Mouse (Mus musculus): ENCODE measurements around the gene Polr2l.
"Not testable (repeated sequence)": the region's sequence is repeated elsewhere in the genome, so short reads cannot be mapped to it uniquely, and the experiment has no call there.

Polr2l gene

DNA sequence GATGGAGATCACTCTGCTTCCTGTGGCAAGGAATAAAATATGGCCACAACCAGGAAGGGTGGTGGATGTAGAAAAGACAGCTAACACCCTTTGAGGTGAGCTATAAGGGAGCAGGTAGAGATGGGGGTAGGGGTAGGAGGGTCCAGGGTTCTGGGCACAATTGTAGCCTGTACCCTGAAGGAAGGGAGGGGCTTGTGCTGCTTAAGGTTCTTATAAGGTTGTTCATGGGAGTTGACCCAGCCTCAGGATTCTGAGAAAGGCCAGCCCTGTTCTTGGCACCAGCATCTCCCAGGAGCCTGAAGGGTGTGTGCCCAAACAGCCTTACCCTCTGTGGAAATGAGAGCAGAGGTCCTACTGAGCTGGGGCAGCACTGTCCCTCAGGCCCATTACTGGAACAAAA lies 23.0 kb downstream of the Polr2l start:
- no peak for DNase-seq (ENCODE audit: low read depth, low spot score)

- peak; percentile 84 for DNase-seq (ENCODE audit: low read depth, low spot score)
Measured at GRCm38 (mm10) chr7:141447110-141447991, 27.6 kb downstream of the Polr2l start, which contains the start of gene Rplp2. TSS of gene Rplp2 (plus strand) at chr7:141447370.

GRCm38 (mm10) chr7:141446374-141446773 lies 28.6 kb downstream of the Polr2l start:
- not testable (repeated sequence) for DNase-seq (ENCODE audit: low read depth, low spot score)

DNA sequence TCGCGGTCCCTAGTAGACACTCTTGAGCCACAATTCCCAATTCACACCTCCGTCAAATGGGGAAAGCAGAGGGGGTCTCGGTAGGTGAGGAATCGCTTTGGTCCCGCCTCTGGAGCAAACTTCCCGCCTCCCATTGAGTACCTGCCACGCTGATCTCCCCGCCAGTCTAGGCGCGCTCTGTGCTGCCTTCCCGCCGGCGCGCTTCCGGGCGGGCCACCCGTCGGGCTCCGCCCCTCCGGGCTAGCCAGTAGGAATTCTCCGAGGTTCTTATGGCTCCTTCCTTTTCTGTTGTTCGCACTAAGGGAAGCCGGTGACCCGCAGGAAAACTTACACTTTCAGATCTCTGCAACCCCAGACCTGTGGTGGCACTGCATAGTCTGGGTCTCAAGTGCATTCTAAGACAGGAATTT lies 31.1 kb downstream of the Polr2l start, which contains the start of gene Pidd1:
Gene Pidd1 (minus strand): TSS at position 198 of the 410 bp plus-strand sequence.
- DNase-seq (ENCODE audit: low read depth, low spot score), result no peak

DNA sequence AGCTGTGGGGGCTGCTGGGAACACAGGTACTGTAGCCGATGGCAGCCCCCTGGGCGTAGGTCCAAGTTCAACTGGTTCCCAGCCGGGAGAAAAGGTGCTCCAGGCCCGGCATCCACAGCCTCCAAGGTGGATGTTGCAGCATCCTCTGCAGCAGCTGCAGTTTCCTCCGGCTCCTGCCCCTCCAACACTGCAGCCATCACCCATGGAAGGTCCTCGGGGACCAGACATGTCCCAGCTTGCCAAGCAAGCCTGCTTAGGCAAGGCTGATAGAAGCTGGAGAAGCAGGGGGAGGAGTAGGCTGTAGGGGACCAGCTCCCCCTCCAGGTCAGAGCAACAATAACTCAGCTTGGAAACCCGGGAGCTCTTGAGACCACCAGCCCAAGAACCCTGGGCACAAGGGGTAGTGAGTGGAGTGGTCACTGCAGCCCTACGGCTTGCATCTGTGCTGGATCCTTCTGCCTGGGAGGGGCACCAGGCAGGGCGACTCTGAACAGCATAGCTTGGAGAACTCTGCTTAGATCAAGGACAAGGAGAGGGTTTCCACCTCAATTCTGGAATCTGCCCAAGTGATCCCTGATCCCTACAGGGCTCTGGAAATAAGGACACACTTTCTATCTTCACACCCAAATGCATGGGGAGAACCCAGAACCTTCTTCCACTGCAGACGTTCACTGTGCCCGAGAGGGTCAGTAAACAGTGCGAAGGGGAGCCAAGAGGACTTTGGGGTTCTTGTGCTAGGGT lies 31.7 kb downstream of the Polr2l start:
- no peak for DNase-seq (ENCODE audit: low read depth, low spot score)

DNA sequence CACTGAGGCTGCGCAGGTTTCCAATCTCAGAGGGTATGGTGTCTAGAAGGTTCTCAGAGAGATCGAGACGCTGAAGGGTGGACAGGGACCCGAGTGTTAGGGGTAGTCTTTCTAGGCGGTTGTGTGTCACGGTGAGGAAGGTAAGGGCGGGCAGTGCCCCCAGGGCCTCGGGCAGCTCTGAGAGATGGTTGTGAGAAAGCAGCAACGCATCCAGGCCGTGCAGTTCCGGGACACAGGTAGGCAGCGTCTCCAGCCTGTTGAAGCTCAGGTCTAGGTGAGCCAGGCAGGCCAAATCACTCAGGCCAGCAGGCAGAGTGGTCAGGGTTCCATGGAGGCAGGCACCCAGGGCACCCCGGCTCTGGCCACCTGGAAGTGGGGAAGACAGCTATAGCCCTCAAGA lies 32.7 kb downstream of the Polr2l start:
- DNase-seq (ENCODE audit: low read depth, low spot score), result no peak

DNA sequence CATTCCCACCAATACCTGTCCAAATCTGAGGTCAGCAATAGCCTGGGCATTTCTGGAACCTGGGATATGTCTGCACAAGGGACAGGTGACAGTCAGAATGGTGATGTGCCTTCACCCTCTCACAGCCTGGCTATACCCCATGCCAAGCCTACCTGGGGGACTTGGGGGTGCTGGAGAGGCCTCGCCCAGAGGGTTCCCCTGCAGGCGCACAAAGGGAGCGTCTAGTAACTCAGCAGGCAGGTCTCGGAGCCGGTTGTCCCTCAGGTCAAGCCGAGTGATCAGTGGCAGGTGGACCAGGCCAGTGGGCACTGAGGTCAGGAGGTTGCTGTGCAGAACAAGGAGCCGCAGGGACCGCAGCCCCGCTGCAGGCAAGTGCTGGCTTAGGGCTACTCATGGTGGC lies 33.5 kb downstream of the Polr2l start:
- DNase-seq (ENCODE audit: low read depth, low spot score), result no peak

- no peak for DNase-seq (ENCODE audit: low read depth, low spot score)
Measured at GRCm38 (mm10) chr7:141440613-141441012, 34.3 kb downstream of the Polr2l start.

GRCm38 (mm10) chr7:141439811-141440210 lies 35.1 kb downstream of the Polr2l start:
- no peak for DNase-seq (ENCODE audit: low read depth, low spot score)

DNA sequence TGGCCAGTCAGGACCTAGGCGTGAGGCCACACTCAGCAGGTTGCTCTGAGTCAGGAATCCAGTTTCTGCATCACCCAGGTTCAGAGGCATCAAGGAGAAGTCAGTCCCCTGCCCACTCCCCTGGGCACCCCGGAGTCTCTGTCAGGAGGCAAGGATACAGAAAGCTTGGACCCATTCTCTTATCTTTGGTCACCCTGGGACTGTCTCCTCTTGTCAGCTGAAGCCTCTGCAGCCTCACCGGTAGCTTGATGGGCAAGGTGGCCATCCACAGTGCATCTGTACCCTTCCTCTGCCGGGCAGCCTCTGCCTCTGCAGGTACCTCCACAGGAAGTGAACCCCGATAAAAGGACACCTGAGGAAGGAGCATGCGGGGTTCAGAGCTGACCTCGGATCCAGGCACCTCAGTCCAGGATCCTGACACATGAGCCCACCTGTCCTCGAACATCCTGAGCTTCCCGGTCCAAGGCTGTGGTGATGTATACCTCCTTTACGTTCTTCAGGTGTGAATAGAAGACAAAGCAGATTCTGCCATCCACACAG lies 35.7 kb downstream of the Polr2l start:
- DNase-seq (ENCODE audit: low read depth, low spot score), result no peak

DNA sequence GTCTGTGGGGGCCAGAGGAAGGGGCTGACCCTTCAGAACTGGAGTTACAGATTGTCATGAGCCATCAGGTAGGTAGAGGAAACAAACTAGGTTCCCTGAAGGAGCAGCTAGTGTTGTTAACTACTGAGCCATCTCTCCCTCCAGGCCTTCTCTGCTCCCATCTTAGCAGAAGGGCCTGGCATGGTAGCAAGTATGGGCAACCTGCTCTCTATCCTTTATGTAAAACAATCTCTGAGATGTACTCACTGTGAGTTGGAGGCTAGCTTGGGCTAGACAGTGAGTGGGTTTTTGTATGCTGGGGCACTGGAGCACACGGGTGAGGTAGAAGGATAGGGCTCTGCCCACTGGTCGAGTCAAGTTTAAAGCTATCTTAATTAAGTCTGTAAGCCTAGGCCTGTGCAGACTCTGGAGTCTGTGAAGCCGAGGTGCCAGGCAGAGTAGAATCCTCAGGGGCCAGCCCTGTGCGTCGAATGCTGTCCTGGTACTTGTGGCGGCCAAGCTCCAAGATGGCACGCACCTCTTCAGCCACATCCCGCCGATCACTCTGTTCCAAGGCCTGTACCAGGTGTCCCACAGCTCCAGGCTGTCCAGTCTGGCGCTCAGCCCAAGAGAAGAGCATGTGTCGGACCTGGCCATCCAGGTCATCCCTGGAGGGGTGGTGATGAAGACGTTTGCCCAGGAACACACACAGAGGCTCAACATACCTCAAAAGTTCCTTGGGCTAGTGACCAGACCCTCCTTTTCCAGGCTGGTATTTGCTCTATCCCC lies 36.5 kb downstream of the Polr2l start:
- DNase-seq (ENCODE audit: low read depth, low spot score), result no peak

GRCm38 (mm10) chr7:141437178-141438120 lies 37.5 kb downstream of the Polr2l start, which contains the start of gene Slc25a22:
TSS of gene Slc25a22 (minus strand) at chr7:141437892.
- DNase-seq (ENCODE audit: low read depth, low spot score), result no peak

DNA sequence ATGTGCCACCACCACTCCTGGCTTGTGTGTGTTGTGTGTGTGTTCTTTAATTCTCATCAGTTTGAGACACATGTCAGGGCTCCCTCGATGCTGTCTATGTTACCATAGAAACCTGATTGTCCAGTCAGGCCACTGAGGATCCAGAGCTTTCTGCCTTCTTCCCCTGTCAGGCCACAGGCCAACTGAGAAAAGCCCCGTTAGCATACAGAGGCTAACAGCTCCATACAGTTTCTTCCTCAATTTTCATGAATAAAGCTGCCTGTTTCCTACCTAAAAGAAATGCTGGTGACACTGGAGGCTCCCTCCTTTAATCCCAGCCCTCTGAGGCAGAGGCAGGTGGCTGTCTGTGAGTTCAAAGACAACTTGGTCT lies 38.4 kb downstream of the Polr2l start:
- no peak for DNase-seq (ENCODE audit: low read depth, low spot score)

DNA sequence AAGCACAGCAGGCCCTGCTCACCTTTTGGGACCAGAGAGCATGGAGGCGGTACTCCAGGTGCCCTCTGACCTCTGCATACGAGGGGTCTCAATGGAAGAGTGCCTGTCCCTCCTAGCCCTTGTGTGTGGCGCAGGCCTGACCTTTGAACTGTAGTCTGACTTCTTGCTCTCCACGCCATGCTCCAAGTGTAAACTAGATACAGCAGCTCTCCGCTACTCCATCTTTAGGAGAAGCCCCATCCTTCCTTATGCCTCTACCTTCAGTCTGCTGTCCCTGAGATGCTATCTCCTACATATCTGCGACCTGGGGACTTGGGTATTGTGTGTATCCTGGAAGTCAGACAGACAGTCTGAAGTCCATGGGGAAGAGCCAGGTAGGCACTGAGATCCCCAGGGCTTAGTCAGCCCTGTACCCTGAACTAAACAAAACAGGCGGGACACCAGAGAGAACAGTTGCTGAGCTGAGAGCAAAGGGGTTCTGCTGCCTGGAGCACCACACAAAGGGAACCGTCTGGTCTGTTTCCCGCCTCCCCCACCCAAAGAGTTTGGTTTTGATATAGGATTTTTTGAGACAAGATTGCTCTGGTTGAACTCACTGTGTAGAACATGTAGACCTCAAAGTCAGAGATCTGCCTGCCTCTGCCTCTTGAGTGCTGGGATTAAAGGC lies 38.9 kb downstream of the Polr2l start:
- no peak for DNase-seq (ENCODE audit: low read depth, low spot score)

DNA sequence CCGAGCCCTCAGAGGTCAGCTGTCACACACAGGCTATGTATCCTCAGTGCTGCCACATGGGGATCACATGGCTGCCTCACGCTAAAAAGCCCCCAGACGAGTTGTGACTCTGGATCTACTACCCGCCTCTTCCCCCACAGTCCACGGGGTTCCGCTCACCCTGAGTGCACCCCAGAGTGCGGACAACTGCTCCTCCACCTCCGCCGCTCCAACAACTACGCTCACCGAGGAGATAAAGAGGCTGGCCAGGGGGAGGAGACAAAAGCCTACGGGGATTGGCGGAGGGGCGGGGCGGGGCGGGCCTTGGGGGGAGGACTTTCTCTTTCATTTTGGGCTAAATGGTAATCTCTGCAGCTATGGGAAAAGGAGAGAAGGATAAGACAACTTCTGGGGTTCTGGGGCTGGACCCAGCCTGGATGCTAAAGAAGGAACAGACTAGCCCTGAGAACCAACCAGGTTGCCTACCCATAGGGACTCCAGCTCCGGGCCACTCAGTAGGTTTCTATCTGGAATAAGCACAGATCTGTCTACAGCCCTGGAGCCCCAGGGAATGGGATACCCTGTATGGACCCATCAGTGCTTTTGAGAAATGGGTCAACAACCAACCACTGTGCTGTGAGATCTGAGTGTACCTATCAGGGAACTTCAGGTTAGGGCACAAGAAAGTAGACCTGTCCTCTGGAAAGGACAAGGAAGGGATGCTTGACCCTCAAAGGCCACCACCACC lies 39.6 kb downstream of the Polr2l start:
- DNase-seq (ENCODE audit: low read depth, low spot score), result no peak

- DNase-seq (ENCODE audit: low read depth, low spot score), result no peak
Measured at GRCm38 (mm10) chr7:141434464-141434863, 40.5 kb downstream of the Polr2l start.

DNA sequence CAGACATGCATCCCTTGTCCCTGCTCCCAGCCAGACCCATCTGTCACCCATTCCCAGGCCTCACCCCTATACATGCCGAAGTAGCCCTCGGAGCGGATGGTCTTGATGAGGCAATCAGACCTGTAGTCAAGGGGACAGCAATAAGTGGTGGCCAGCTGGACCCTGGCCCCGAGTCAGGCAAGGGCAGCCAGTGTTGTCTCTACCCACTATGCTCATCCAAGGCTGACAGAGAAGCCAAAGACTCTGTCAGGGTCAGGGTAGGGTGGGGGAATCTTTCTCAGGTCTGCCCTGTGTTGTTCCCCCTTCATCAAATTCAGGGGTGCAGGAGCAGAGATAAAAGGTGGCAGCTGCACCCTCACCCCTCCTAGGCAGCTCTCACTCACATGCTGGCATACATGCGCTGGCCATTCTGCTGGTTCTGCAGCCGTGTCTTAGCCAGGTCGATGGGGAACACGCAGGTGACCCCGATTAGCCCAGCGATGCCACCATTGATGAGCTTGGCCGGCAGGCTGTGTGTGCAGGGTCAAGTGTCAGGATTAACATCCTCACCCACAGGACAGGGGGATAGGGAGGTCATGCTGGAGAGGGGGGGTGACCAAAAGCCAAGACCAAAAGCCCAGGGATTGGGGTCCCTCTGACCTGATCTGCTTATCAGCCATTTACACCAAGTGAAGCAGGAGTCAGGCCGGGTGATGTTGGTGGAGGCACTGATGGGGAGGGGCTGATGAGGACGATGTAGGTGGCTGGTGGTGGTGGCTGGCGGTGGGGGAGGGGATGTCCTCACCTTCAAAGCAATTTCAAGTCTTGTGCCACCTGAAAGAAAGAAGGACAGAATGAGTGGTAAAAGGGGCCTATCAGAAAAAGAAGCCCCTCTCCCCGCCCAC lies 41.2 kb downstream of the Polr2l start:
- DNase-seq (ENCODE audit: low read depth, low spot score), result no peak
